Mouse (Mus musculus) CH12.LX (cell line): ENCODE results near the gene Cxcl1. TPM values are rescaled to one million over a fixed set of nuclear protein-coding genes. Genes with fewer than 3 reads are reported as not detected.

Experiments used
- DNase-seq: peaks from one replicate; pipeline ENCODE4 v3.0.0-alpha.2; 2013; ENCODE audit errors: extremely low read depth
- H3K27ac ChIP-seq: 2 replicates; pipeline ENCODE4 v1.5.1; 2012; ENCODE audit warnings: low read depth, mild to moderate bottlenecking, control low read depth, moderate library complexity; ENCODE audit not compliant: insufficient read depth
- H3K27me3 ChIP-seq: replicated peaks from 2 replicates; pipeline ENCODE3; 2012; ENCODE audit warnings: inconsistent platforms
- H3K36me3 ChIP-seq, 2 experiments: replicated peaks in 1 of 2; 2 replicates each; pipeline versions ENCODE3 to v1.6.1; 2012; ENCODE audit warnings: inconsistent platforms in 1 of 2, low read length in 1 of 2, mild to moderate bottlenecking in 1 of 2, mixed read lengths in 1 of 2, moderate library complexity in 1 of 2; ENCODE audit not compliant: control insufficient read depth in 1 of 2, insufficient read depth in 1 of 2
- H3K4me1 ChIP-seq, 2 experiments: 2 replicates each; pipeline ENCODE4 v1.6.1; 2012; ENCODE audit warnings: inconsistent platforms in 1 of 2, moderate library complexity in 1 of 2; ENCODE audit not compliant: insufficient read depth in 2 of 2, control insufficient read depth in 1 of 2
- H3K4me2 ChIP-seq: 2 replicates; pipeline ENCODE4 v1.6.1; 2012; ENCODE audit warnings: low read depth, mild to moderate bottlenecking, control low read depth; ENCODE audit not compliant: poor library complexity, insufficient read depth, severe bottlenecking
- H3K4me3 ChIP-seq, 3 experiments: fragments of 150-350 bp in 1 of 3; sonication (generic) in 1 of 3; replicated peaks in 1 of 3; 2 replicates each; pipeline versions ENCODE3 to v1.5.1; 2011 to 2012; ENCODE audit warnings: low read depth in 2 of 3, low read length in 2 of 3, mild to moderate bottlenecking in 2 of 3, moderate library complexity in 2 of 3, control low read depth in 1 of 3, improper control_type of control experiment in 1 of 3, inconsistent platforms in 1 of 3, mixed read lengths in 1 of 3; ENCODE audit not compliant: poor library complexity in 1 of 3
- H3K79me2 ChIP-seq: replicated peaks from 2 replicates; pipeline ENCODE4 v1.6.1; 2012; ENCODE audit warnings: mild to moderate bottlenecking, moderate library complexity; ENCODE audit not compliant: control insufficient read depth, poor library complexity, insufficient read depth, severe bottlenecking; ENCODE audit errors: extremely low read depth
- H3K9ac ChIP-seq: 2 replicates; pipeline ENCODE4 v1.6.1; 2012; ENCODE audit warnings: low read depth, mild to moderate bottlenecking, control low read depth, moderate library complexity; ENCODE audit not compliant: insufficient read depth
- H3K9me3 ChIP-seq: replicated peaks from 2 replicates; pipeline ENCODE3; 2012; ENCODE audit warnings: low read length, inconsistent platforms, mixed read lengths
- E2F4 ChIP-seq: IDR thresholded peaks from 2 replicates; pipeline ENCODE4 v1.6.1; 2011; ENCODE audit warnings: low read depth, low read length, improper control_type of control experiment; ENCODE audit not compliant: insufficient replicate concordance
- IRF4 ChIP-seq: IDR thresholded peaks from 2 replicates; pipeline ENCODE4 v1.6.1; 2014; ENCODE audit warnings: low read depth, mild to moderate bottlenecking, inconsistent platforms, low read length, improper control_type of control experiment
- JUN ChIP-seq: IDR thresholded peaks from 2 replicates; pipeline ENCODE4 v1.6.1; 2011; ENCODE audit warnings: low read depth, mild to moderate bottlenecking, low read length, improper control_type of control experiment, moderate library complexity; ENCODE audit not compliant: insufficient read depth
- MAFK ChIP-seq: IDR thresholded peaks from 2 replicates; pipeline ENCODE4 v1.6.1; 2011; ENCODE audit warnings: low read length, improper control_type of control experiment; ENCODE audit not compliant: insufficient replicate concordance
- MAX ChIP-seq: IDR thresholded peaks from 2 replicates; pipeline ENCODE4 v1.6.1; 2011; ENCODE audit warnings: low read length, improper control_type of control experiment
- MEF2A ChIP-seq: IDR thresholded peaks from 2 replicates; pipeline ENCODE4 v1.6.1; 2014; ENCODE audit warnings: low read depth, mild to moderate bottlenecking, inconsistent platforms, low read length, improper control_type of control experiment, borderline replicate concordance
- NRF1 ChIP-seq: IDR thresholded peaks from 2 replicates; pipeline ENCODE4 v1.6.1; 2014; ENCODE audit warnings: low read depth, mild to moderate bottlenecking, inconsistent platforms, low read length, improper control_type of control experiment, moderate library complexity
- RAD21 ChIP-seq: IDR thresholded peaks from 2 replicates; pipeline ENCODE4 v1.6.1; 2011; ENCODE audit warnings: low read depth, mild to moderate bottlenecking, low read length, improper control_type of control experiment, moderate library complexity
- RCOR1 ChIP-seq: conservative IDR thresholded peaks from 2 replicates; pipeline ENCODE4 v1.6.1; 2012; ENCODE audit warnings: low read depth, mild to moderate bottlenecking, inconsistent platforms, low read length, improper control_type of control experiment
- SIN3A ChIP-seq: IDR thresholded peaks from 2 replicates; pipeline ENCODE4 v1.6.1; 2012; ENCODE audit warnings: low read length, improper control_type of control experiment, inconsistent platforms
- TCF12 ChIP-seq: IDR thresholded peaks from 2 replicates; pipeline ENCODE4 v1.6.1; 2014; ENCODE audit warnings: low read depth, mild to moderate bottlenecking, inconsistent platforms, low read length, improper control_type of control experiment
- USF1 ChIP-seq: IDR thresholded peaks from 2 replicates; pipeline ENCODE4 v1.6.1; 2014; ENCODE audit warnings: low read depth, mild to moderate bottlenecking, inconsistent platforms, low read length, improper control_type of control experiment
- USF2 ChIP-seq: conservative IDR thresholded peaks from 2 replicates; pipeline ENCODE4 v1.6.1; 2011; ENCODE audit warnings: low read depth, low read length, improper control_type of control experiment
- ZMIZ1 ChIP-seq: IDR thresholded peaks from 2 replicates; pipeline ENCODE4 v1.6.1; 2012; ENCODE audit warnings: low read depth, mild to moderate bottlenecking, inconsistent platforms, low read length, improper control_type of control experiment
- ZNF384 ChIP-seq: IDR thresholded peaks from 2 replicates; pipeline ENCODE4 v1.6.1; 2012; ENCODE audit warnings: low read depth, low read length, improper control_type of control experiment, inconsistent platforms
- dilution Hi-C: fragments of 300-500 bp; cut with MboI; formaldehyde crosslinking; loops from 2 replicates; pipeline ENCODE4 v1.14.3; 2020; ENCODE audit warnings: low sequenced_read_pairs; ENCODE audit not compliant: extremely low pct_unique_long_range_greater_than_20kb, extremely low pct_ligation_motif_present
- in situ Hi-C: fragments of 300-500 bp; cut with MboI; formaldehyde crosslinking; loops from 3 replicates; pipeline ENCODE4 v1.14.3; 2019; ENCODE audit warnings: low sequenced_read_pairs, low pct_ligation_motif_present, low pct_unique_long_range_greater_than_20kb, mixed read lengths
- polyA plus RNA-seq: library from polyadenylated mRNA; unstranded; fragments of >175 nt; gene quantifications from 2 replicates; pipeline ENCODE4 v1.2.1, GENCODE M21; 2012; ENCODE audit warnings: low read depth; ENCODE audit not compliant: insufficient read length
- total RNA-seq, 2 experiments: library from RNA; depleted of rRNA; stranded (reverse); fragments of 300-350 nt in 1 of 2; fragments of >200 nt in 1 of 2; gene quantifications; 2 replicates each; pipeline ENCODE4 v1.2.3; 2012 to 2014

Cxcl1 gene
- total and polyA plus RNA-seq, 3 experiments, result not detected

DNA sequence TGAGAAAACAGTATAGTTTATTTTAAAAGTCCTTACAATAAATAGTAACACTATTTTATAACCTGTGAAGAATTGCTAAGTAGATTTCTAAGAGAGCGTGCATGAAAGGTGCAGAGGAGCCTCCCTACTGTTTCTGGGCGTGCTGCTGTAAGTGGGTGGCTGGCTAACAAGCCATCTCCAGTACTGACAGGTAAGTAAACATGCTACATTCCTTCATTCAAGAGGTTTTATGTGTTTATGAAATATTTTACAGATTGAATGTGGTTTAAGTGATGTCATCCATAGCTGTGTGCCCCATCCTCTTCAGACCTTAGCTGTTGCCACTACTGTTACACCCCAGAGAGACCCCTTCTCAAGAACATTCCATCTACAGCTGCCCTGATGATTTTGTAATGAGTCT lies 32.6 kb upstream of the Cxcl1 start:
- H3K9ac ChIP-seq, result no peak overlapping the region
- TF ChIP-seq ZMIZ1 (no peak), MEF2A (no peak), TCF12 (no peak), USF2 (no peak), ZNF384 (no peak), USF1 (no peak), E2F4 (no peak), NRF1 (no peak)
- DNase-seq, result no peak

GRCm38 (mm10) chr5:90859031-90859430 lies 32.0 kb upstream of the Cxcl1 start:
- Histone ChIP-seq H3K36me3 (no peaks in the 10 kb centered on the region), H3K9me3 (no peaks in the 10 kb centered on the region), H3K27ac (no peak overlapping the region), H3K79me2 (no peaks in the 10 kb centered on the region), H3K27me3 (no peaks in the 10 kb centered on the region), H3K4me3 (no peak overlapping the region), H3K4me1 (no peaks in the 10 kb centered on the region), H3K4me2 (no peak overlapping the region), H3K9ac (no peak overlapping the region)
- dilution Hi-C loops, result no loop called here
- TF ChIP-seq SIN3A, result no peak
- TF ChIP-seq IRF4, result no peak
- TF ChIP-seq MAX, result no peak
- no peak for TF ChIP-seq NRF1
- TF ChIP-seq RAD21, result no peak
- TF ChIP-seq JUN, result no peak
- TF ChIP-seq MEF2A, result no peak
- no peak for TF ChIP-seq MAFK
- no peak for TF ChIP-seq RCOR1
- in situ Hi-C loops, result no loop called here
- no peak for DNase-seq

More for the DNA sequence above, 32.6 kb upstream of the Cxcl1 start:
- dilution Hi-C loops, result no loop called here
- Histone ChIP-seq H3K4me3 (no peak overlapping the region), H3K9me3 (no peaks in the 10 kb centered on the region), H3K36me3 (no peaks in the 10 kb centered on the region), H3K4me1 (no peaks in the 10 kb centered on the region), H3K27ac (no peak overlapping the region), H3K4me2 (no peak overlapping the region), H3K27me3 (no peaks in the 10 kb centered on the region), H3K79me2 (no peaks in the 10 kb centered on the region)
- in situ Hi-C loops, result no loop called here
